21 mouse cellular contexts compared by ENCODE assay signal in the genomic region with DNA sequence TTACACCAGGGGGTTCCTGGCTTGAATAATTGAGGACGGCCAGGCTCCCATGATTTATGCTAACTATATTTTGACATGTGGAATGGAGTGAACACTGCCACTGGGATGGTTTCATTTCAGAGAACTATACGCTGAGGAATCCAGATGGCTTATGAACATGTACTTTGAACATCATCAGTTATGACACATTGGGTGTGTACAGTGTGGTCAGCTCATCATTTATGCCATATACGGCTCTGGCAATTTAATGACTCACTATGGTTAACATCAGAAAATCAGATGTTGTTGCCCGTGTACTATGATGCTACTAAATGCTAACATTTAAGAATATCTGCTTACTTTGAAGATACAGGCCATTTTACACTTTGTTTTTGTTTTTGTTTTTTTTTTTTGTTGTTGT. TPM values are rescaled to one million over a fixed set of nuclear protein-coding genes. Genes with fewer than 3 reads are reported as not detected.
A peak's percentile ranks its signal among the peaks of the same experiment; 100 is the strongest.
DNase-seq lines count a peak whose midpoint lies in the region; ATAC-seq and TF ChIP-seq lines count a peak whose summit lies in the region.
"Had no signal": no experiment of that assay in that cellular context is flagged by ENCODE, and none has a peak within 500 bp of the region (broad histone marks: within the 10 kb centered on the region; RNA-seq: fewer than 3 reads in every experiment).

No protein-coding gene starts in this region.

- ATAC-seq in kidney, postnatal 0 days (replicated peaks; ENCODE audit: low FRiP score, low read depth), result no peak
- peak; percentile 45; the same call in 1 of the 2 replicates for ATAC-seq in intestine, embryonic 15.5 days
- ATAC-seq: activated CD4-positive, CD25-positive, alpha-beta regulatory T cell, adult 4 months; forebrain, embryonic 15.5 days; Patski had no signal

- no peak overlapping the region for H3K4me2 ChIP-seq in kidney, postnatal 0 days (ENCODE audit: low read length)
- no peak overlapping the region for H3K4me2 ChIP-seq in intestine, embryonic 15.5 days (replicated peaks)
- peak overlapping the region; percentile 43 for H3K4me2 ChIP-seq in myocyte (ENCODE audit: low read depth)
- H3K4me2 ChIP-seq: forebrain, embryonic 15.5 days; heart, embryonic 13.5 days; hindbrain, embryonic 15.5 days had no signal

- 78% methylated on average over 4 of the region's 4 CpGs for WGBS in kidney, postnatal 0 days
- WGBS in intestine, embryonic 15.5 days, result 79% methylated on average over 4 of the region's 4 CpGs

- H3K9me3 ChIP-seq in kidney, postnatal 0 days (replicated peaks; ENCODE audit: low read length), result no peaks in the 10 kb centered on the region
- H3K9me3 ChIP-seq in intestine, embryonic 15.5 days, result no peaks in the 10 kb centered on the region
- H3K9me3 ChIP-seq: embryonic facial prominence, embryonic 10.5 days; forebrain, embryonic 15.5 days; heart, embryonic 13.5 days; hindbrain, embryonic 15.5 days had no signal

- no peak overlapping the region for H3K4me3 ChIP-seq in kidney, postnatal 0 days (replicated peaks; ENCODE audit: low read depth, low read length)
- H3K4me3 ChIP-seq in intestine, embryonic 15.5 days (replicated peaks), result no peak overlapping the region
- no peak overlapping the region for H3K4me3 ChIP-seq in myocyte
- H3K4me3 ChIP-seq: embryonic facial prominence, embryonic 10.5 days; forebrain, embryonic 15.5 days; heart, embryonic 13.5 days; hindbrain, embryonic 15.5 days had no signal

- no peak overlapping the region for H3ac ChIP-seq in myocyte (ENCODE audit: control insufficient read depth, insufficient read length)

- no peak for TF ChIP-seq CTCF in kidney, postnatal 0 days (IDR thresholded peaks at IDR 0.05; ENCODE audit: low read depth)

- peaks cover 6% of the 10 kb centered on the region for H3K4me1 ChIP-seq in kidney, postnatal 0 days (replicated peaks; ENCODE audit: insufficient read depth, low read length)
- H3K4me1 ChIP-seq in intestine, embryonic 15.5 days (replicated peaks), result peaks cover 10% of the 10 kb centered on the region; the same call in 1 of the 2 replicates

- no peak for TF ChIP-seq POLR2A in myocyte (IDR thresholded peaks at IDR 0.05; ENCODE audit: insufficient read length, low read depth)

- DNase-seq in kidney, postnatal 0 days (ENCODE audit: low spot score), result no peak
- no peak for DNase-seq in kidney, postnatal 36 days
- no peak for DNase-seq in neural tube, embryonic 10.5 days (ENCODE audit: extremely low spot score, low spot score)
- no peak for DNase-seq in ovary, postnatal 10 days (ENCODE audit: low spot score)
- no peak for DNase-seq in right cerebral cortex, postnatal 14 days
- DNase-seq: adrenal gland, adult 2 months; adrenal gland, postnatal 25 days; B cell, adult 2 months; cerebellum, adult 18-20 months; cerebellum, postnatal 10 days; gastrocnemius, postnatal 36 days; heart, adult 11 months; heart, postnatal 36 days had no signal

- H3K36me3 ChIP-seq in kidney, postnatal 0 days (ENCODE audit: insufficient read depth, low read length), result no peaks in the 10 kb centered on the region
- H3K36me3 ChIP-seq in intestine, embryonic 15.5 days, result no peaks in the 10 kb centered on the region
- H3K36me3 ChIP-seq in myocyte (ENCODE audit: control insufficient read depth, insufficient read depth), result no peaks in the 10 kb centered on the region
- H3K36me3 ChIP-seq: embryonic facial prominence, embryonic 10.5 days; forebrain, embryonic 15.5 days; heart, embryonic 13.5 days; hindbrain, embryonic 15.5 days had no signal

- H3K27ac ChIP-seq in kidney, postnatal 0 days, result peak overlapping the region; percentile 6; the same call in 1 of the 2 replicates
- H3K27ac ChIP-seq in intestine, embryonic 15.5 days, result no peak overlapping the region
- H3K27ac ChIP-seq: embryonic facial prominence, embryonic 10.5 days; forebrain, embryonic 15.5 days; heart, embryonic 13.5 days; hindbrain, embryonic 15.5 days had no signal

- no peaks in the 10 kb centered on the region for H3K79me2 ChIP-seq in myocyte (ENCODE audit: control insufficient read depth, insufficient read depth)

- H3K27me3 ChIP-seq in kidney, postnatal 0 days (ENCODE audit: insufficient read depth, low read length), result no peaks in the 10 kb centered on the region
- H3K27me3 ChIP-seq in intestine, embryonic 15.5 days (replicated peaks), result no peaks in the 10 kb centered on the region
- no peaks in the 10 kb centered on the region for H3K27me3 ChIP-seq in myocyte (ENCODE audit: control insufficient read depth, insufficient read depth, insufficient read length)
- H3K27me3 ChIP-seq: forebrain, embryonic 15.5 days; heart, embryonic 13.5 days; hindbrain, embryonic 15.5 days; Patski had no signal

- H3K9ac ChIP-seq in kidney, postnatal 0 days (ENCODE audit: low read depth, low read length), result no peak overlapping the region
- no peak overlapping the region for H3K9ac ChIP-seq in intestine, embryonic 15.5 days
- H3K9ac ChIP-seq: forebrain, embryonic 15.5 days; heart, embryonic 13.5 days; hindbrain, embryonic 15.5 days had no signal

TF ChIP-seq in myocyte, 11 proteins besides CTCF, POLR2A, EP300 and RAD21:
- TF ChIP-seq MYOG (IDR thresholded peaks at IDR 0.05; ENCODE audit: control insufficient read depth in 1 of 3, insufficient read depth in 1 of 3, insufficient read length in 2 of 3, low read depth in 2 of 3) (no peak), SRF (IDR thresholded peaks at IDR 0.05; ENCODE audit: control insufficient read depth, insufficient read length, low read depth) (peak; percentile 81)

RNA-seq across cellular contexts. Expression of a gene that starts 31.8 kb away (rescaled TPM):
- 22.7 and 24.4 TPM in 2 replicates for polyA plus RNA-seq in kidney, postnatal 0 days (2015; fragmentation: Nextera tagmentation; extraction: Ambion mirVana)
- polyA plus RNA-seq in intestine, embryonic 15.5 days (2015; fragmentation: Nextera tagmentation; extraction: Ambion mirVana), result 19.5 and 20.5 TPM in 2 replicates
- 8.1 TPM for polyA plus RNA-seq in myocyte (2012; fragmentation: generic; extraction: Trizol)
